Mouse (Mus musculus) embryonic fibroblast, embryonic 13.5 days (primary cell): Measurements from ENCODE around the gene Pros1.

Source experiments
- CTCF ChIP-seq: IDR thresholded peaks from 2 replicates; pipeline ENCODE4 v1.5.1; 2011; ENCODE audit warnings: mild to moderate bottlenecking, control low read depth, low read length, moderate library complexity, borderline replicate concordance; ENCODE audit not compliant: insufficient read depth
- POLR2A ChIP-seq: IDR thresholded peaks from 2 replicates; pipeline ENCODE4 v1.6.1; 2011; ENCODE audit warnings: low read depth, mild to moderate bottlenecking, control low read depth, low read length, moderate library complexity

GRCm38 (mm10) chr16:62855385-62855784 lies 1.3 kb downstream of the Pros1 start:
- TF ChIP-seq CTCF, result no peak
- no peak for TF ChIP-seq POLR2A
